Mouse (Mus musculus) brain, embryonic 14.5 days (tissue): ENCODE data around the gene Hs3st6. TPM values are rescaled to one million over a fixed set of nuclear protein-coding genes. Genes with fewer than 3 reads are reported as not detected.

Experiments used
- DNase-seq: peaks from one replicate; pipeline ENCODE4 v3.0.0-alpha.2; 2011; ENCODE audit warnings: low read depth
- CTCF ChIP-seq: fragments of 200-500 bp; IDR thresholded peaks from 2 replicates; pipeline ENCODE4 v1.5.1; 2012; ENCODE audit warnings: inconsistent platforms, mild to moderate bottlenecking, moderate library complexity, borderline replicate concordance; ENCODE audit not compliant: insufficient read depth, insufficient read length; ENCODE audit errors: extremely low read depth
- POLR2A ChIP-seq: fragments of 200-500 bp; IDR thresholded peaks from 2 replicates; pipeline ENCODE4 v1.6.1; 2012; ENCODE audit warnings: mild to moderate bottlenecking, inconsistent platforms, borderline replicate concordance; ENCODE audit not compliant: poor library complexity, insufficient read depth, insufficient read length, severe bottlenecking; ENCODE audit errors: extremely low read depth
- polyA plus RNA-seq: library from polyadenylated mRNA; depleted of rRNA; stranded (reverse); fragments of >200 nt; gene quantifications from 2 replicates; pipeline ENCODE4 v1.2.3, GENCODE M21; 2012

The Hs3st6 gene
- polyA plus RNA-seq, 1 experiment: 0.88 TPM

- no peak for DNase-seq
- TF ChIP-seq POLR2A (no peak), CTCF (no peak)
These were observed 30.4 kb upstream of the Hs3st6 start for GRCm38 (mm10) chr17:24722220-24722924.

GRCm38 (mm10) chr17:24723122-24723880, 29.5 kb upstream of the Hs3st6 start:
- DNase-seq: no peak
- TF ChIP-seq POLR2A (no peak), CTCF (no peak)

- no peak for DNase-seq
- TF ChIP-seq CTCF (no peak), POLR2A (no peak)
These were observed 29.0 kb upstream of the Hs3st6 start for GRCm38 (mm10) chr17:24723881-24724180.

GRCm38 (mm10) chr17:24724184-24724583, 28.6 kb upstream of the Hs3st6 start, which contains the start of gene Ndufb10:
Ndufb10 (minus strand) TSS chr17:24724478.
- DNase-seq: peak; percentile 97
- TF ChIP-seq POLR2A (peak; percentile 57; the same call in 1 of the 2 replicates), CTCF (peak; percentile 98)

GRCm38 (mm10) chr17:24725637-24726390, 27.0 kb upstream of the Hs3st6 start:
- no peak for TF ChIP-seq CTCF
- TF ChIP-seq POLR2A: no peak
- DNase-seq: no peak

- no peak for TF ChIP-seq CTCF
- no peak for TF ChIP-seq POLR2A
These were observed 25.2 kb upstream of the Hs3st6 start, which contains the start of gene Rpl3l for GRCm38 (mm10) chr17:24727618-24728017. Rpl3l (plus strand) TSS chr17:24727820.

GRCm38 (mm10) chr17:24728184-24728583, 24.6 kb upstream of the Hs3st6 start:
- no peak for DNase-seq
- TF ChIP-seq POLR2A (no peak), CTCF (no peak)

More at GRCm38 (mm10) chr17:24727618-24728017, 25.2 kb upstream of the Hs3st6 start, which contains the start of gene Rpl3l:
- no peak for DNase-seq

GRCm38 (mm10) chr17:24729067-24729466, 23.7 kb upstream of the Hs3st6 start:
- TF ChIP-seq POLR2A (no peak), CTCF (no peak)
- DNase-seq: no peak

- TF ChIP-seq POLR2A (no peak), CTCF (no peak)
- no peak for DNase-seq
These were observed 22.0 kb upstream of the Hs3st6 start for GRCm38 (mm10) chr17:24730787-24731186.

- TF ChIP-seq CTCF (no peak), POLR2A (no peak)
- DNase-seq: no peak
These were observed 20.4 kb upstream of the Hs3st6 start for GRCm38 (mm10) chr17:24732233-24732935.
